Mouse (Mus musculus): Measurements from ENCODE around the gene Cacna1g.

Gene Cacna1g

GRCm38 (mm10) chr11:94449239-94449638 is 24.8 kb downstream of the Cacna1g start:
- no peak for DNase-seq (ENCODE audit: low read depth, low spot score)

- DNase-seq (ENCODE audit: low read depth, low spot score), result no peak
Observed at GRCm38 (mm10) chr11:94447017-94447416, 27.0 kb downstream of the Cacna1g start.

DNA sequence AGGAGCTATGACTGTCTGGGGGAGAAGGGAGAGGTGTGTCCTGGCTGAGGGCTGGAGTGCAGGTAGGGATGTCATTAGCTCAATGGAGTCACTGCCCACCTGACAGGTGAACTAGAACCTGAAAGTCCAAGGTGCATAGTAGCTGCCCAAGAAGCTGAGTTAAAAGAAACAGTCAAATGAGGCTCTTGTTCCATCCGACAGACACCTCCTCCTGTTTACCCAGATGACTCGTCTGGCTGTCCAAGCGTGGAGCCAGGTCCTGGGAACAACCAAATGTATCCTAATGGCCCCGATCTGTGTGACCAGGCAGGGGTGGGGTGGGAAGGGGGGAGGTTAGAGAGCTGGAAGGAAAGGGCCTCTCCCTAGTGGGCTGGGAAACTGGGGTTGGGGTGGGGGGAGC is 28.7 kb downstream of the Cacna1g start:
- no peak for DNase-seq (ENCODE audit: low read depth, low spot score)

- no peak for DNase-seq (ENCODE audit: low read depth, low spot score)
Observed at GRCm38 (mm10) chr11:94444829-94445228, 29.2 kb downstream of the Cacna1g start.

GRCm38 (mm10) chr11:94441752-94442151 is 32.2 kb downstream of the Cacna1g start:
- no peak for DNase-seq (ENCODE audit: low read depth, low spot score)

DNA sequence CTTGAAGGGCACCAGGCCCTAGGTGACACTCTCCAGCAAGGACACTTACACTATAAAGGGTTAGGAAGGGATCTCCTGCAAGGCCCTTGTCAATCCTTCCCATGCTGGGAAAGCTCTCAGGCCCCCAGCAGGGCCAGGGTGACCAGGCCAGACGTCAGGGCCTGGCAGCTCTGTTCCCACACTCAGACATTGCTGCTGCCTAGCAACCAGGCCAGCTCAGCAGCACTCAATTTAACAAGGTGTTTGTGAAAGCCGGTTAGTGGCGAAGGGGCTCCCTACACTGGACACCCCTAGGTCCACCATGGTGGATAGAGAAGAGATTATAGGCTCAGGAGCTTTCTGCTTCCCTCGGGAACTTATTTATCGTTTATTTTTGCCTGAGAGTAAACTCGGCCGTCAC is 32.9 kb downstream of the Cacna1g start:
- no peak for DNase-seq (ENCODE audit: low read depth, low spot score)

DNA sequence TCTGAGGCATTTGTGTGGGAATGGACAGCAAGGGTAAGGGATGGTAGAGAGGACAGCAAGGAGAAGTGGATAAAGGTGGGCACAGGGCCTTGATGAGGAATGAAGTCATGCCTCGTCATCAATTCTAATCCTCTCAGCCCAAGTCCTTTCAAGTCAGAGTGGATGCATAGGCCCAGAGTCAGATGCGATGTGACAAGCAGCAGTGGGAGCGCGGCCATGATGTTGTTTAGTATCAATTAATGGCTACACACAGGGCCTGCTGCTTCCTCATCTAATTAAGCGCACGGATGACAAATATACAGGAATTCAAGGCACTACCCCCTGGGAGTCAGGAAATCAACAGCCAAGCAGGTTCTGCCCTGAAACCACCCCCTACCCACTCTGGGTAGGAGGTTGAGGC is 33.6 kb downstream of the Cacna1g start:
- no peak for DNase-seq (ENCODE audit: low read depth, low spot score)

DNA sequence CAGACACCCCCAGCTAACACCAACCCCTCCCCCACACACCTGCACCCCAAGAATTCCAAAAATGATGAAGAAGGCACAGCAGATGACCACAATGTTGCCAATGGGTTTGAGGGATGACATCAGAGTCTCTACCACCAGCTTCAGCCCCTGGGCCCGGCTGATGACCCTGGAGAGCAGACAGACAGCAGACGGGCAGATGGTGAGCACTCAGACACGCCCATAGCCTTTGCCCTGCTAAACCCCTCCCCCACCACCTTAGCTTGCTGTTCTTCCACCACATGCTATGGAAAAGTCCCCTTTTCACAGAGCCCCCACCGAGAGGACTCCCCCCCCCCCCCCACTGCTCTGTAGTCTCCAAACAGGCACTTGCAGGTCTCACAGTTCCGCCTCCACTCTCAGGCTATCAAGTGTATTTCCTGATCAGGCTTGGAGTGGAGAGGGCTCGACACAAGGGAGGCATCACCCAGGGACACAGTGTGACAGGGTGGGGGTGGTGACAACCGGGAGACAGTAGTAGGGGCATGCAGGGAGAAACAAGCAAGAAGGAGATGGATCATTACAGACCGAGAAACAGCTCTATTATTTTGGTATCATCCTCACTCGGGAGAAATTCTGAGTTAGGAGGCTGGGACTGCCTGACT is 44.9 kb downstream of the Cacna1g start:
- DNase-seq (ENCODE audit: low read depth, low spot score), result no peak

DNA sequence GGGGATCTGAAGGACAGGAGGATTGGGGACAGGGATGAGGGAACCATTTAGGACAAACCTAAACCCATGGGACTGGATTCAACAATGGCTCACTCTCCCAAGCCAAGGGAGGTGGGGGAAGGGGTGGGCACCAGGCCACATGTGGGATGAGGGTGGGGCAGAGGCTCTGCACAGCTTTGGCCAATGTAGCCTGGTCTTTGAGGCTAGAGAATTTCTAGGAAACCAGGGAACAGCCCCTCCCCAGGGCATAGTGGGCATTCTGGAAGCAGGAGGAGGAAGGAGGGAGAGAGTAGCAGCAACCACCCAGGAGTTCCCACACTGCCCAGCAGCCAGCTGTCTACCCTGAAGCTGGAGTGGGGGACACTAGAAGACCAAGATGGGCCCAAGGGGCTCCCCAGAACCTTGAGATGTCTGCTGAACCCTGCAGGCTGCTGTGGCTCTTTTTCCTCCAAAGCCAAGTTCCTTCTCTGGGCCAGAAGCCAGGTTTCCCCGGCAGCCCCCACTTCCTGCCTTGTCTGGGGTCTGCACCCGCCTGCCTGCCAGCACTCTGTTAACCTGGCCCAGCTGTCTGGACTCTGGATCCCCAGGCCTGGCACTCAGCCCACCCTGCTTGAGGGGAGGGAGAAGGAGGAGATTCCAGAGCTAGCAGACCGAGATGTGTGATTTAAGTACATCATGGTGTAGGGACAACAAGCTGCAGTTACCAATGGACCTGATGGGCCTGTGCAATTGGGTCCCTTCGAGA is 45.7 kb downstream of the Cacna1g start:
- DNase-seq (ENCODE audit: low read depth, low spot score), result no peak

GRCm38 (mm10) chr11:94425656-94426055 is 48.3 kb downstream of the Cacna1g start:
- no peak for DNase-seq (ENCODE audit: low read depth, low spot score)

GRCm38 (mm10) chr11:94425215-94425614 is 48.8 kb downstream of the Cacna1g start:
- DNase-seq (ENCODE audit: low read depth, low spot score), result no peak

- DNase-seq (ENCODE audit: low read depth, low spot score), result no peak
Observed at GRCm38 (mm10) chr11:94424380-94424779, 49.6 kb downstream of the Cacna1g start.

GRCm38 (mm10) chr11:94423855-94424254 is 50.1 kb downstream of the Cacna1g start:
- no peak for DNase-seq (ENCODE audit: low read depth, low spot score)

GRCm38 (mm10) chr11:94420991-94421390 is 53.0 kb downstream of the Cacna1g start:
- no peak for DNase-seq (ENCODE audit: low read depth, low spot score)

- no peak for DNase-seq (ENCODE audit: low read depth, low spot score)
Observed at GRCm38 (mm10) chr11:94420325-94420724, 53.7 kb downstream of the Cacna1g start.

DNA sequence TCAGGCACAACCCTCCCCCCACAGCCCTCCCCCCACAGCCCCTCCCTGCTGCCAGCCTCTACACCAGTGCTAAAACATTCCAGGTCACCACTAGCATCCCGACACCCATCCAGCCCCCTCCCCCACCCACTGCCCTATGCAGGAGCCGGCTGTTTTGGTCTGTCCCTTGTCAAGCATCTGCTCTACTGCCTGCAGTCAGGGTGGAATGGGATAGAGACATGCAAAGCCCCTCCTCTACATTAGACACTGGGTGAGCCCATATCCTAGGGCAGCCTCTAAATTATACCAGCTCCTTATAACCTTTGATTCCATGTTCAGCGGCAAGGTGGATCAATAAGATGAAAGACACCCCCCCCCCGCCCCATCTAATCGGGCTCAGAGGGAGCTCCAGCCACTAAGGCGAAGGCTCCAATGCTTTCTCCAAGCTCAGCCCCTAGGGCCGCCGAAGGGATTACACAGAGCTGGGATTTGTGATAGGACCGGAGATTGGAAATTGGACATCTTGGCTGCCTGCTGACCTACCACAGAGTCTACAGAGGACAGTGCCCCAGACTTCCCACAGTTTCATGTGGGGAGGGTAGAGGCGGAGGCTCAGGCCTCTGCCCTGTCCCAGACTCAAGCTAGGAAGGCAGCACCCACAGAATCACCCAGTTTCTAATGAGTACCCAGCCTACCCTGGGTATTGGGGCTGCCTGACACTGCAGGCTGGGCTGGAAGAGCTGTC is 54.8 kb downstream of the Cacna1g start:
- DNase-seq (ENCODE audit: low read depth, low spot score), result no peak

DNA sequence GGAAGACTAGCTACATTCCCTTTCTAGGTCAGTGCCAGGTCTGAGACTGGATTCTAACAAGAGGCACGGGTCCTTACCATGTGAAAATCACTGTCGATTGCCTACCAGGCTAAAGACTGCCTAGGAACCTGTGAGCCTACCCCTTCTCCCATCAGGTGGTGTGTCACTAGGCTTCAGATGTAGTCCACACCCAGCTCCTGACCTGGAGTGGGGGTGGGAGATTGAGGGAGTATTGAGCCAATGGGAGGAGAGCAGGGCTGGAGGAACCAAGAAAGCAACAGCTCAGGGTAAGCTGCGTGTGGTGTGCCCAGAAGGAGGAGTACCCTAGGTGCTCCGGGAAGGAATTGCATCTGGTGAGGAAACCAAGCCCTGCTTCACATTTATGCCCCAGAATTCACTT is 60.0 kb downstream of the Cacna1g start:
- no peak for DNase-seq (ENCODE audit: low read depth, low spot score)

DNA sequence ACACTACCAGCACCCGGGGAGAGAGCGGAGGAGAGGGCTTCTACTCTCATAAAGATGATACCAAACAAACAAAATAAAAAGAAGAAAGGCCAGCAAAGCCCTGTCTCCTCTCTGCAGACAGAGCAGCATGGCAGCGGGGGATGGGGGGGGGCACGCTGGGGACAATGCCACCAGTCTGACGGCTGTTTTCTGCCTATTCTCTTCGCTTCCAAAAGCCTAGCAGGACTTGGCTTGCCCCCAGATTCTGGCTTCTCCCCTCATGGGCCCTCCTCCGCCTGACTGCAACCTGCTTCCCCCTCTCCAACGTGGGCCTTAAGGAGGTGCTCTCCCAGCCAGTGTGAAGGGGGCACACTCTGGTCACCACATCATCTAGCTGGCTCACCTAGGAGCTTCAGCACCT is 60.5 kb downstream of the Cacna1g start:
- no peak for DNase-seq (ENCODE audit: low read depth, low spot score)

- DNase-seq (ENCODE audit: low read depth, low spot score), result no peak
Observed at GRCm38 (mm10) chr11:94412998-94413469, 61.0 kb downstream of the Cacna1g start.

DNA sequence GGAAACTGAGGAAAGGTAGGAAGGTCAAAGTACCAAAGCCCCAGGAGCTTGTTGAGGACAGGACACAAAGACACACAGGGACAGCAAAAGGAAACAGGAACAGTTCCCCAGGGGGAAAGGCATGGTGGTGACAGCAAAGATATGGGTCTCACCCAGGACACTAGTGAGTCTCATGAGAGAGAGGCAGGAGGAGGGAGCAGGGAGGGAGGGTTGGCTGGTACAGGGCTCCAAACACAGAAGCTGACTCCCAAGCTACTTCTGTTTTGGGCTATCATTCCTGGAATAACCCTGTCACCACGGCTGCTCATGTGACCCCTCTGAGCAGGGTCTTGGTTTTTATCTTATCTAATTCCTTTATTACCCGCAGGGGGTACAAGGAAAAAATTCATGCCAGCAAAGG is 61.4 kb downstream of the Cacna1g start:
- DNase-seq (ENCODE audit: low read depth, low spot score), result no peak

DNA sequence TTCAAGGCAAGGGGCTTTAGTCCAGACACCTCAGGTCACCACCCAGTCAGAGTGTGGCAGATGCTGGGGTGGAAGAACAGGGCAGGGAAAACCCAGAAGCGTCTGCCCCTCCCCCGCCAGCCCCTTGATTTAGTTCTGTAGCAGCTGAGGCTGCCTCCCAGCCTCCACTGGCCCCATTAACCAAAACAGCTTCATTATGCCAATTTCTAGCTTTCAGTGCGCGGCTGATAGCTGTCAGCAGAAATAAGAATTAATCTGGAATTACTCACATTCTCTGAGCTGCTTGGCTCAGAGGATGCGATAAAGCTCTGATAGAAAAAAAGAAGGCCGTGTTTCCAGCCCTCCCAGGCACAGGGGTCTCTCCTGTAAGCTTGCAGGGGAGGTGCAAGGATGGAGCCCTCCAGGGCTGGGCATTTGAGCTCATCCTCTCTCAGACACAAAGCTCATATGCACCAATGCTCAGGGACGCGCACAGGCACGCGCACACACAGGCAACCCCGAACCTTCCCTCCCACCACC is 66.1 kb downstream of the Cacna1g start:
- no peak for DNase-seq (ENCODE audit: low read depth, low spot score)

DNA sequence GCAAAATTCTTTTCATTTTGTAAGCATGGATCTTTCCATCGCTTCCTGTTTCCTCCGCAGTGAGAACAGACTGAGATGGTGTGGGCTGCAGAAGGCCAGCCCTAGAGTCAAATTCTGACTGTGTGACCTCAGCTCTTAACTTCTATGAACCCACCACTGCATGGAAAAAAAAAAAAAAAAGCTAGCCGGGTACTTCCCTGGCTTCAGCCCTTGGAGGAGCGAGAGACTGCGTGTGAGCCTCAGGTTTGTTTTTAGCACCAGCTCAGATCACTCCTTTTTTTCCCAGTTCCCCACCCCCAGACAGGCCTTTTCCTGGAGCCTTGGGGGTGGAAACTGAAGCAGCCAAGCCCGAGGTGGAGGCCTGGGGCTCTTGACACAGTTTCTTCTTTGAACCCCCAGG is 68.7 kb downstream of the Cacna1g start:
- no peak for DNase-seq (ENCODE audit: low read depth, low spot score)

Measured in R1 (cell line).